Mouse (Mus musculus): ENCODE results near the gene BC051019. TPM values are rescaled to one million over a fixed set of nuclear protein-coding genes. Genes with fewer than 3 reads are reported as not detected.

BC051019 gene
- not detected for total RNA-seq (2021)
- long read RNA-seq, experiment 1 = 0 reads
- long read RNA-seq, experiment 2 = 0 reads

DNA sequence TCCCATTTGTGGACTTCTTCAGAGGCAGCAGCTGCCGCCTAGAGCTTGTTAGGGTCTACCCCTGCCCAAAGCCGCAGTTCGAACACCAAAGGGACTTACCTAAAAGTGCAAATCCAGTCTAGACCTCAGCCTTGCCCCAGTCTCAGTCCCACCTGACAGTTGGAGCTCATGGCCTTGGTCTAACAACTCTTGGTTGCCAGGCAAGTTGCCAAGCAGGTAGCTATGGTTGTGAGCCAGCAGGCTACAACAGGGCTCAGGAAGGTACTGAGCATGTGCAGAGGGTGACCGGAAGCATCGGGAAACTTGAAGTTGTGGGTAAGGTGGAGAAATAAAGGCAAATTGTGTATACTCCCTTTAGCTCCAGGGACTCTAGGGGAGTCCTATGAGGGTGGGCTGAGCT lies at the start of gene BC051019:
Gene BC051019 (minus strand): TSS at position 154 of the 400 bp plus-strand sequence.
- DNase-seq (ENCODE audit: low spot score) = no peak

DNA sequence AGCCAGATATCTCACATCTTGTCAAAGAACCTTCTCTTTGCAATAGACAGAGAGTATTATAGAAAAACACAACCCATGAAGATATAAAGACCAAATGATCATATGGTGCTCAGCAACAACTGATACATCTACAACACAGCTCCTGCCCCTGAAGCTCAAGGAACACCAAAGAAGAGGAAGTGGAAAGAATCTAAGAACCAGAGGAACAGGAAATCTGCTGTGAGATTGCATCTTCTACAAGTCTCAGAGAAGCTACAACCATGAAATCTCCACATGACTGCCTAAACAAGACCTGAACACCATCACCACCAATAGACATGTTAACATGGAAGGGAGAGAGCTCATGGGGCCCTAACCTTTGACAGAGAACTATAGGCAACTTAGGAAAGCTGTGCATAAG lies 48.6 kb upstream of the BC051019 start:
- no peak for DNase-seq (ENCODE audit: low spot score)

DNA sequence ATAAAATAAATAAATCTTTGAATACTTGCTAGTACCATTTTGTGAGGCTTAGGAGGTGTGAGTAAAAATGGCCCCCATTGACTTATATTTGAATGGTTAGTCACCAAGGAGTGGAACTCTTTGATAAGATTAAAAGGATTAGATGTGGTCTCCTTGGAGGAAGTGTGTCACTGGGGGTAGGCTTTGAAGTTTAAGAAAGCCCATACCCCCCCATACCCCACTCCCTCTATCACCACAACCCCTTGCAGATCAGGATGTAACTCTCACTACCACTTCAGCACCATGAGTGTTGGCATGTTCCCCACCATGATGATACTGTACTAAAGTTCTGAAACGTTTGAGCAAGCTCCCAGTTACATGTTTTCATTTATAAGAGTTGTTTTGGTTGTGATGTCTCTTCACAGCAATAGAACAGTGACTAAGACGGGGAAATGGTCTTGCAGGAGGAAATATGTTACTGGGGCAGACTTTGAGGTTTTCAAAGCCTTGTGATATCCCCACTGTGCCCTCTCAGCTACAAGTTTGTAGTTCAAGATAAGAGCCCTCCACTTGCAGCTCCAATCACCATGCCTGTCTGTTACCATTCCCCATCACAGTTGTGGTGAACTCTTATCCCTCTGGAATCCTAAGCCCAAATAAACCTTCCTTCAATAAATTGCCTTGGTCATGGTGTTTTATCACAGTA lies 45.2 kb upstream of the BC051019 start:
- DNase-seq (ENCODE audit: low spot score) = no peak

DNA sequence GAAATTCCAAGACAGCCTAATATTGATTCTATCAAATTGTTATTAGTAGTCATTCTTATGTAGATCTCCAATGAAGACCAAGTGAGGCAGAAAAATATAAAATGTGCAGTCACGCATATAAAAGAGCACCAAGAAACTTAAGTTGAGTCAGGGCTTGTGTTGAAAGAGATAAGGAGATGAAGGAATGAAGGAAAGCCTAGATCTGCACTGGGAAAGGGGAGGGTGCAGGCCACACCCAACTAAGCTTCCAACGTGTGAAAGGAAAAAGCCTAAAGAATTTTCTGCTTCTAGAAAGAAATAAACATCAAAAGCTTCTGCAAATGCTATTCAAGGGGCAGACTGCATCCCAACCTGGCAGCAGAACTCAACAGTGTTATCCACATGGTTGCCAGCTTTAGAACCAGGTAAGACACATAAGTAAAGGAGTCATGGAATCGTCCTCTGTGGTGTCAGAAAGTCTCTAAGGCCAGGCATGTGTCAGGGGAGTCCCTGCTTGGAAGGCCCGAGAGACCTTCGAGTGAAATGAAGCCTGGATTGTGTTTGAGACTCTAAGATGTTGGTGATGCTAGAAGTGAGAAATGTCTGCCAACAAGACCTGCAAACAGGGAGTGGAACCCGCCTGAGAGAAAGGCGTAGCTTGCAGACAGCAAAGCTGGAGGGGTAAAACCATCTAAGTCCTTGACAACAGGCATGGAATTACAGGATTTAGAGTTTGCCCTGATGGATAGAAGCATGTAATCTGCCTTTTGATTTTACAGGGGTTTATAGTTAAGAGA lies 44.1 kb upstream of the BC051019 start:
- DNase-seq (ENCODE audit: low spot score) = no peak

DNA sequence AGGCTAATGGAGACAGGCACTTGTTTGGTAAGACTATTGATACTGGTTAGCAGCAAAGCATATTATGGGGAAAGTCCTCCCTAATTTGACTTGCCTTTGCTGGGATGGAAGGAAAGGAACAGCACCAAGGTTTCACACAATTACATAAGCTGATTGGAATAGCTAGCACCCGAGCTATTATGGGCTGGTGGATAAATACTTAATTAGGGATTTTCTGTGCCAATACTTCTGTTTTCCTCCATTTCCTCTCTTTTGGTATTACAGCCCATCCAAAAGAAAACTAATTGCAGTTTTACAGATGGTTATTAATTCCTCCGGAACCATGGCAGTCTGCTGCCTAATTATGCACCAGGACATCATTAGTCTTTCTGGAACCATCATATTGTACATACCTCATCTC lies 40.4 kb upstream of the BC051019 start:
- DNase-seq (ENCODE audit: low spot score) = no peak

DNA sequence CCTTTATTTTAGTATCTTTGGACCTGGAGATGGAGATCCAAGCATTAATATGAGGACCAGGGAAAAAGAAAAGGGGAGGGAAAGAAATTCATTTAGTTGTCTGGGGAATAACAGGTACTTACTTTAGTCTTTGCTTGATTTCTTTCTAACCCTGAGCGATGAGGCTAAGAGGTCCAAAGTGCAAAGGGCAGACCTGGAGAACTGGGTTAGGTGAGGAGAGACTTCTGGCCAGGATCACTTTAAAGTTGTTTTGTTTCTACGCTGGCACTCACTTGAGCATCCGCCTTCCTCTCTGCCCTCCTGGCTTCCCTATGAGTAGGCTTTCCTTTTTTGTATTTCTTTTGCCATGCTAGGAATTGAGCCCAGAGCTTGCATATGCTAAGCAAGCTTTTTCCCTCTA lies 32.6 kb upstream of the BC051019 start:
- no peak for DNase-seq (ENCODE audit: low spot score)

DNA sequence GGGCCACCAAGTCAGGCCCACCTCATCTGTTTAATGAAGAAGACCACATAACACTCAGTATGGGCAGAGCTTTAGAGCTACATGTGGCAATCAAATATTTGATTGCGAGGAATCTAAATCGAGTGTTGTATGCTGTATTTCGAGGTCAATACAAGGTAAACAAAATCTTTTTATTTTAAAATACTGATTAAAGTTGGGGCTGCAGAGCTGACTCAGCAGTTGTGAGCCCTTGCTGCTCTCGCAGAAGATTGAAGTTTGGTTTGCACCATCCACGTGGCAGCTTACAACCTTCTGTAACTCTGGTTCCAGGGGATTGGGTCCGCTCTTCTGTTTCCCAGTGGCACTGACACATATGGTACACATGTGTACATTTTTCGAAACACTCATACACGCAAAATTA lies 30.4 kb upstream of the BC051019 start:
- no peak for DNase-seq (ENCODE audit: low spot score)

DNA sequence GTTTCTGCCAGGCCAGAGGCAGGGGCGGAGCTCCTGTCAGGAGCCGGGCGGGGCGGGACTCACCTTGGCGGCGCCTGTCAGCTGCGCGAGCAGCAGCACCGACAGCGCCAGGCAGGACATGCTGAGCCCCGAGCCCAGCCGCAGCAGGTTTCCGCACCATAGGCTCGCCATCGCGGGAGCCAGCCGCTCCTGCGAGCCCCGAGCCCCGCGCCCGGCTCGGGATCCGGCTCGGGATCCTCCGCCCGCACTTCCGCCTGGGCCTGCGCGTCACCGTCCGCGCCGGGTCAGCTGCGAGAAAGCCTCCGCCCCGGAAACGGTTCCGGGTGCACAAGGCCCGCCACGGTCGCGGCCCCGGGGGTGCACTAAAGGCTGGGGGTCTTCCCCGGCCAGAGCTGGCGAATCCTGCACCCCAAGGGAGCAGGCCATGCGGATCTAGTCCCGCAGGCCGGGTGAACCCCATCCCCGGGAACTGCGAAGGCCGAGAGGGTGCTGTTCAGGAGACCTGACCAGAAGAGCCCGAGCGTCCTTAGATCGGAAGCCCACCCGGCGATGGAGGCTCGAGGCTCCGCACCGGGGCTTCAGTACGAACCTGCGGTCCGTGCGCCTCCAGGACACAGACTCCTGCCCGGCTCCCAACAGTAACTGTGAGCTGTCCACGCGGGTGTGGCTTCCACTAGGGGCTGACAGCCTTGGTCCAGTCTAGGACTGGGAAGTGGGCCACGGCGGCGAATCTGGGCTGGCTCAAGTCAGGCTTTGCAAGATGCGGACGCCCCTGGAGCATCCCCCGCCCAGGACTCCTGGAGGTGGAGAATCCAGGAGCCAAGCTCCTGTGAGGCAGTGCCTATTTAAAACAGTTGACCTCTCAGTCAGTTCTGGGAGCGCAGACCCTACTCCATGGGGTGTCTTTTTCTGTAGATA lies 28.6 kb upstream of the BC051019 start, which contains the start of gene Tmem9b:
Gene Tmem9b (minus strand): TSS at position 868 of the 918 bp plus-strand sequence.
- DNase-seq (ENCODE audit: low spot score) = peak; percentile 76

DNA sequence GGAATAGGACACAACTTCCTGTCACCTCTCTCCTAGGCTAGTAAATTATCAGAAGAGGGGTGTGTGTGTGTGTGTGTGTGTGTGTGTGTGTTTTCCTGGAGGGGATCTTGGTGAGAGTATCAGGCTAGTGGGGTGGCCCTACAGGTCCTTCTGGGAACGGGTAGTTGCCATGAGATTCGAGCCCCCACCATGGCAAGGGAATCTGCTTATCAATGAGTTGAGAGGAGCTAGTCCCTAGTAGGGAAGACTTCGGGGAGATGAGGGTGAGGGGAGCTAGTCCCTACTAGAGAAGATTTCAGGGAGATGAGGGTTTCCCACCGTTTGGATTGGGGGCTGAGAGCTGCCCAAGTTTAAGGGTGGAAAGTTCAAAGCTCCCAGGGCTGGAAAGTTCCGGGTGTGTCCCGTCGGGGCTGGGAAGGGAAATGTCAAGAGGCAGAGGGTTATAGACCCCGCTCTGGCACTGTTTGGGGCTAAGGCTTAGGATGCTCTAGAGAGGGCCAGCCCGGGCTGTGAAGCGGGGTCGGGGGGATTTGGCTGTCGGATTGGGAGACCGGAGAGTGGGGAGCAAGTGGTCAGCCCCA lies 27.9 kb upstream of the BC051019 start:
- no peak for DNase-seq (ENCODE audit: low spot score)

DNA sequence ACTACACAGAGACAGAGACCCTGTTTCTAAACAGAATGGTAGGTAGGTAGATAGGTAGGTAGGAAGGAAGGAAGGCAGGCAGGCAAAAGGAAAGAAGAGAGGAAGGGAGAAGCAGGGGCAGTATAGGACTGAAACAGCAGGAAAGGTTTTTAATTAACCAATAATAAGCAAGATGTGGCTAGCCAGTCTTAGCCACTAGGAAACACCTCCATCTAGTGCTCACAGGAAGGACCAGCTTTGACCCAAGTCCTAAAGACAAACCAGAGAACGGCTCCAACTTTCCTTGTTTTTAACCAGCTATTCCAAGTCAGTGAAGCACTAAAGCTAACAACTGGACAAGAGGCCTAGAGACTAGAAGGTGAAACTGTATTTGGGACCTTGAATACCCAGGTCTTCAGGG lies 24.1 kb upstream of the BC051019 start:
- no peak for DNase-seq (ENCODE audit: low spot score)

DNA sequence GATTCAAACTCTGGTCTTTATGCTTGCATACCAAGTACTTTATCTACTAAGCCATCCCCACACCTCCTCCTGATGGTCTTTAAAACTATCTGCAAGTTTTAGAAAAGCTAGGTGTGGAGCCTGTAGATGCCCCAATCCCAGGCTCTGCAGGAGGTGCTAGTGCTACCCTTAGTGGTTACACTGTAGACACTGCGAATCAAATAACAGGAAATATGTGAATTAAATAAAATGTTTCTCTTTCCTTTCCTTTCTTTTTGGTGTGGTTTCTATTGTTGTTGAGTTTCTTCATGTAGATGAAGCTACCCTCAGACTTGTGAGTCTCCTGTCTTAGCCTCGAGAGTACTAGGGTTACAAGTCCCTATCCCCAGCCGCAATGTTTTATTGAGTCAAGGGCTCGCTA lies 18.1 kb upstream of the BC051019 start:
- DNase-seq (ENCODE audit: low spot score) = no peak

DNA sequence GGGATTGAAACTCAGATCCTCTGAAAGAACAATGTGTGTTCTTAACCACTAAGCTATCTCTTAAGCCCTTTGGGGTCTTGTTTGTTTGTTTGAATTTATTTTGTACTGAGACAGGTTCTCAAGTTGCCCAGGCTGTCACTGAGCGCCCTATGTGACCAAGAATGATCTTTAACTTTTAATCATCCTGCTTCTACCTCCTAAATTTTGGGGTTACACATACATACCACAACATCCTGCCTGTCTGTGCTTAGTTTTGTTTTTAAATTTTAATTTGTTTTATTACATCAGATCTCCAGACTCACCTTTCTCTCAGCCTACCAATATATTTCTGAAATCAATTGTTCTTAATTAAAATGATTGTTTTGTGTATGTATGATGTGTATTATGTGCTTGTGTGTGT lies 17.4 kb upstream of the BC051019 start:
- no peak for DNase-seq (ENCODE audit: low spot score)

DNA sequence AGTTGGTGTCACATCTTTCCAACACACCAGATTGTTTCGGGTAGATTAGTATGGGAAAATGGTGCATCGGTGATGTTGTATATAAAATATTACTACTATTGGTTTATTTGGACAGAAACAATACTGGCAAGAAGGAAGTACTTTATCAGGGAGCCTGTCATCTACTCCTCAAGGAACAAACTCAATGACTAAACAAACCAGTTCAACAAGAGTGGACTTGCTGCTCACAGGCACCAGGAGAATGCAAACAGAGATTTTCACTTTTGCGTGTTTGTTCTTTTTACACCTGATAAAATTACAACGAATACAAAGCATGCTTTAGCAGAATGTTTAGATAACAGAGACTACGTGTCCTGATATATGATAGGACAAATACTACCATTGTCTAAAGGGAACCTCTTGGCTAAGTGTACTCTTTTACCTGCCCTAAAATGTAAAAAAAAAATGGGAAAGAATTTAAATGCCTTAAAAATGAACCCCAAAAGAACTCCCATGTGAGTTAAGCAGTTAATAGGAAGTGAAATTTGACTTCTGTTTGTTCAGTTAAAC lies 16.2 kb upstream of the BC051019 start:
- DNase-seq (ENCODE audit: low spot score) = no peak

DNA sequence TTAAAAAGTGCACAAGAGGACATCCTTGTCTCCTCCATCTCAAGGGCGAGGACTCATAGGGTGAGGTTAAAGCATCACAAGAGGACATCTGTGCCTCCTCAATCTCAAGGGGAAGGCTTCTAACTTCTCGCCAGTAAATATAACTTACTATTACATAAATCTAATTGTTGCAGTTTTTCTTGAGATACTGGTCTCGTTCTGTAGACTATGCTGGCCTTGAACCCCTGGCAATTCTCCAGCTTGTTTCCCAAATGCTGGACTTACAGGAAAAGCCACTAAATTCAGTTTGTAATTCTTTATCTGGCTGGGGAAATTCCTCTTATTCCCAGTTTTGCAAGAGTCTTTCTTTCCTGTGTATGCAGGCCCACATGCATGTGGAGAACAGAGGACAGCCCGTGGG lies 11.2 kb upstream of the BC051019 start:
- DNase-seq (ENCODE audit: low spot score) = no peak

DNA sequence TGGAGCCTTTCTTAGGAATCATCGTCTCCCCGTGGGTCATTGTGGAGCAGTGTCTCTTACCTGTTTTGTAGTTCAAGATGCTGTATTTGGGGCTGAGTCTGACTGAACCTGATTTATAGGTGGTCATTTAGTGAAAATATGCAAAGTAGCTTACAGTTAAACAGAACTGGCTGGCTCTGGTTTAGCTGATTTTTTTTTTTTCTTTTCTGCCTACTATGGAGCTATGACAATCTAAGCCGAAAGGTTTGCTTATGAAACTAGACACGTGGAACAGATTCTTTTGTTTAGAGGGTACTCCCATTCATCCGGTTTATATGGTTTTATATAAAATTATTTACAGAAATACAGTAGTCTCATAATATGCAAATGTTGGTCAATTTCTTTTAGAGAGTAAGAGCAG lies 8.0 kb upstream of the BC051019 start, which contains the start of gene Ascl3:
Gene Ascl3 (minus strand): TSS at position 101 of the 400 bp plus-strand sequence.
- DNase-seq (ENCODE audit: low spot score) = no peak

DNA sequence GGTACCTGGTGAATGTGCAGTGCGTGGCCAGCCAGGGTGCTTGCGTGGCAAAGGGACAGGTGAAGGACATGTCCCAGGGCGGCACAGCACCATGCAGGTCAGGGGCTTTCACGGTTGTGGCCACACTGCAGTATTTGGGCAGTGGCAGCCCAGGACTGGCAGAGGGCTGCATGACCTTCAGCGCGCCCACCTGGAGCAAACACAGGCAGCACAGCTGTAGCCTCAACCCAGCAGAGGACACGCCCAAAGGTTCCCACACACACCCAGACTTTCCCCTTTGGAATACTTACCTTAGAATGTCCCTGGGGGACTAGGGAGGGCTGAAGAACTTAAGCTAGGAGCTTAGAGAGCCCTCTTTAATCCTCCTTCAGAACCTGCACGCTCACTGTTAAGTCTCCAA lies 536 bp downstream of the BC051019 start:
- no peak for DNase-seq (ENCODE audit: low spot score)

DNA sequence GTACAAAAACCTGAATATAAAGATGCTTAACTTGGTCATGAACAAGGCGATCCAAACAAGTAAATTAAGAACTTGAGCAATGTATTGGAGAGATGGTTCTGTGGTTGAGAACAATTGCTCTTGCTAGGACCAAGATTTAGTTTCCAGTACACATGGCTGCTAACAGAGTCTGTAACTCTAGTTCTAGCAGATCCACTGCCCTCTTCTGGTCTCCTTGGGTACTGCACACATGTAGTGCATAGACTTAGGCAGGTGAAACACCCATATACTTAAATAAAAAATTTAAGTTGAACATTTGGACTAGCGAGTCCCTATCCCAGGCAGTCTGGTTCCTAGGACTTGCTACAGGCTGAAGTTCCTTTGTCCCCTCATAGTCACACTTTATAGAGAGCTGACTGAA lies 1.0 kb downstream of the BC051019 start:
- DNase-seq (ENCODE audit: low spot score) = no peak

DNA sequence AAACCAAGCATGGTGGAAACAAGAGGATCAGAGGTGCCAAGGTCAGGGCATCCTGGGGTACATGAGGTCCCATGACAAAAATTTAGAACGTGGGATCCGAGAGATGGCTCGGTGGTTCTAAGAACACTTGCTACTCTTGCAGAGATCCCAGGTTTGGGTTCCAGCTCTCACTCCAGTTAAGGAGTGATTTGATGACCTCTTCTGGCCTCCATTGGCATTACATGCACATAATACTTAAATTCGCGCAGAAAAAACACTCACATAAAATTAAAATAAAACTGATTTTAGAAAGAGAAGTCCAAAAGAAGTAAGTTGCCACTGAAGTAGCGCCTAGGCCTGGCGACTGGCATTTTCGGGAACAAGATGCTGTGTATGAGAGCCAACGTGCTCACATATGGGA lies 4.4 kb downstream of the BC051019 start:
- DNase-seq (ENCODE audit: low spot score) = peak; percentile 36

DNA sequence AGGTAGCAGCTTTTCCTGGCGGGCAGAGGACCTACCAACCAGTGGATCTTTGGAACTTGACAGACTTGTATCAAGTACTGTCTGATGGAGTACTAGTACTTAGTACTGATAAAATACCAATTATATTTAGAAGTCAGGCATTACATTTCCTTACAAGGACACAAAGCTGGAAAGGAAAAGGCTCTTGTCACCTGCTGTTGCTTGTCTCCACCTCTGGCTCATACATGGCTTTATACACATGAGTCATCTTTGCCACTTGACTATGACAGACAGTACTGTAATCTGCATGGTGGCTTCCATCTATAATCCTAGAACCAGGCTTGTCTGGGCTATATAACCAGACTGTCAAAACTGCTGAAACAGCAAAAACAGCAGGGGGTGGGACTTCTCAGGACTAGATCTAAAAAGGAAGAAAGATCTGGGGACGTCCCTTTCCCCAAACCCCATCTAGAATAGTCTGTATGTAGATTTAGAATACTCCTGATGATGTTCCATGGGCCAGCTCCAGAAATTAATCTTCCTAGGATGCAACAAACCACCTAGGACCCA lies 10.1 kb downstream of the BC051019 start:
- DNase-seq (ENCODE audit: low spot score) = no peak

DNA sequence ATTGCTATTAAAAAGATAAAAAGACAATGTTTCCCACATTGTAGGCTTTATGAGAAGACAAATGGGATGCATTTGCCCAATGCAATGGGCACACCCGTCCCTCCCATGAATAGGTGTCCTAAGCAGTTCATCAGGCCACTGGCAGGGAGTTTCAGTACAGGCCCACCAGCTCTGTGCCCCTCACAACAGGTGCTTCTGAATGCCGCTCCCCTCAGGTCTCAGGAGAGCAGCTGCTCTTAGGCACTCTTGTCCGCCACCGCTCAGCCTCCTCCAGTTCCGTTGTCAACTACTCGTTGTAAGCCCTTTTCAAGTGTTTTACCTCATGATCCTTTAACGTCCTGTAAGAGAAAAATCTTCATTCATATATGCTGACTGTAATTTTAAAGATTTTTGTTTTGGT lies 11.5 kb downstream of the BC051019 start:
- no peak for DNase-seq (ENCODE audit: low spot score)

DNA sequence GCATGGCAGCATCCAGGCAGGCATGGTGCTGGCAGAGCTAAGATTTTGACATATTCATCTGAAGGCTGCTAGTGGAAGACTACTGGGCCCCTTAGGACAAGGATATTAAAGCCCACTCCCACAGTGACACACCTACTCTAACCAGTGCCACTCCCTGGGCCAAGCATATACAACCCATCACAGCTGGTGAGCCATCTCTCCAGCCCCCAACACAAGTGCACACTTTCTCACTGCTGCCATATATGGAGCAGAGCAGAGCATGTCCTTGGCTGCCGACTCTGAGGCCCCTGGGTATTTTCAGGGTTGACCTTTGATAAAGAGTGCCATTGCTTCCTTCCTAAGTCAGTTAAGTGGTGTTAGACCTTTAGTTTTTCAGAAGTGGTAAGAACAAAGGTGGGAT lies 13.6 kb downstream of the BC051019 start:
- no peak for DNase-seq (ENCODE audit: low spot score)

All from gastrocnemius, adult 18-20 months (tissue).